Mouse (Mus musculus) urinary bladder, postnatal 25 days (tissue): Measurements from ENCODE around the gene H3f3a.

Experiments used
- DNase-seq: peaks from one replicate; pipeline ENCODE4 v3.0.0; 2022; ENCODE audit warnings: low spot score

Gene H3f3a

GRCm38 (mm10) chr1:180782906-180783579, 30.7 kb downstream of the H3f3a start:
- no peak for DNase-seq

GRCm38 (mm10) chr1:180781250-180781649, 32.5 kb downstream of the H3f3a start:
- DNase-seq: no peak

GRCm38 (mm10) chr1:180780291-180780690, 33.5 kb downstream of the H3f3a start:
- DNase-seq: no peak

- peak; percentile 50 for DNase-seq
These were observed 34.8 kb downstream of the H3f3a start for GRCm38 (mm10) chr1:180778941-180779340.

GRCm38 (mm10) chr1:180778403-180778754, 35.4 kb downstream of the H3f3a start:
- no peak for DNase-seq

GRCm38 (mm10) chr1:180777660-180778402, 35.9 kb downstream of the H3f3a start:
- DNase-seq: peak; percentile 73

- no peak for DNase-seq
These were observed 36.5 kb downstream of the H3f3a start for GRCm38 (mm10) chr1:180777289-180777659.

- DNase-seq: no peak
These were observed 37.2 kb downstream of the H3f3a start for GRCm38 (mm10) chr1:180776494-180776893.

GRCm38 (mm10) chr1:180775849-180776493, 37.8 kb downstream of the H3f3a start:
- DNase-seq: no peak

GRCm38 (mm10) chr1:180775317-180775716, 38.4 kb downstream of the H3f3a start:
- DNase-seq: no peak

- no peak for DNase-seq
These were observed 39.1 kb downstream of the H3f3a start for GRCm38 (mm10) chr1:180774664-180775063.

GRCm38 (mm10) chr1:180772291-180772690, 41.5 kb downstream of the H3f3a start:
- DNase-seq: no peak

GRCm38 (mm10) chr1:180771722-180772121, 42.0 kb downstream of the H3f3a start:
- DNase-seq: no peak

- no peak for DNase-seq
These were observed 42.4 kb downstream of the H3f3a start for GRCm38 (mm10) chr1:180771306-180771705.

- peak; percentile 77 for DNase-seq
These were observed 45.2 kb downstream of the H3f3a start for GRCm38 (mm10) chr1:180768334-180769168.

GRCm38 (mm10) chr1:180767541-180768333, 46.0 kb downstream of the H3f3a start:
- no peak for DNase-seq

- no peak for DNase-seq
These were observed 47.2 kb downstream of the H3f3a start for GRCm38 (mm10) chr1:180766557-180766956.

GRCm38 (mm10) chr1:180765393-180765792, 48.4 kb downstream of the H3f3a start:
- no peak for DNase-seq

- peak; percentile 72 for DNase-seq
These were observed 49.9 kb downstream of the H3f3a start for GRCm38 (mm10) chr1:180763828-180764227.

- no peak for DNase-seq
These were observed 50.4 kb downstream of the H3f3a start for GRCm38 (mm10) chr1:180763307-180763706.

- no peak for DNase-seq
These were observed 51.1 kb downstream of the H3f3a start for GRCm38 (mm10) chr1:180762679-180763078.
